ENCODE assay signal across 21 mouse cellular contexts in the genomic region with DNA sequence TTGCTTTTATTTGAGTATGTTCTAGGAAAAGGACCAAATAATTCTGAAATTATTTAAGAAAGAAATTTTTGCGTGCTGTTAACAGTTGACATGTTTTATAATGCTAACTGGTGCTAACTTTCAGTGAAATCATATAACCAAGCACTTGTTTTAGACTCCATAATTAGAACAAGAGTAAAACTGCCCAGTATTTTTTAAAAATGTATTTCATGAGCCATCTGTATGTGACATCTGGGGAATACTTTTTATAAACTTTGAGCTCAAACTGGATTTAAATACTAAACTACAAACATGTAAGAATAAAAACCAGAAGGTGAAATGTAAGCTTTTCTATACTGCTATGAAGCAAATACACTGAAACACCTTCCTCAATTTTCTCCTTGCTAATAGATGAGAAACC.
"Had no signal": no experiment of that assay in that cellular context is flagged by ENCODE, and none has a peak within 500 bp of the region (broad histone marks: within the 10 kb centered on the region; RNA-seq: fewer than 3 reads in every experiment).

No protein-coding gene starts in this region.

- DNase-seq: cerebellum, adult 8-10 months; cerebellum, adult 9-10 months; cerebellum, adult 9-11 months; cerebellum, postnatal 10 days; cerebellum, postnatal 14 days; cerebellum, postnatal 25 days; cerebellum, postnatal 36 days; embryo, embryonic 11 days; forebrain, postnatal 0 days; gastrocnemius, adult 2 months; gastrocnemius, postnatal 10 days; gastrocnemius, postnatal 14 days; gastrocnemius, postnatal 25 days; gastrocnemius, postnatal 36 days; heart, adult 11 months; heart, adult 18-20 months; heart, adult 2 months had no signal

- ATAC-seq: forebrain, embryonic 13.5 days; forebrain, embryonic 14.5 days; forebrain, embryonic 15.5 days; forebrain, embryonic 16.5 days; forebrain, postnatal 0 days had no signal
